In genomic region chr5:31326850-31327249, GRCm38 (mm10) we compare ENCODE assay signal across 9 mouse cellular contexts. TPM values are rescaled to one million over a fixed set of nuclear protein-coding genes. Genes with fewer than 3 reads are reported as not detected.
DNase-seq lines count a peak whose midpoint lies in the region; ATAC-seq lines count a peak whose summit lies in the region.
"Had no signal": no experiment of that assay in that cellular context is flagged by ENCODE, and none has a peak within 500 bp of the region (broad histone marks: within the 10 kb centered on the region; RNA-seq: fewer than 3 reads in every experiment).

No protein-coding gene starts in this region.

- no peak overlapping the region for H3K9ac ChIP-seq in limb, embryonic 11.5 days (ENCODE audit: low read length)
- H3K9ac ChIP-seq: forebrain, embryonic 15.5 days had no signal

- no peaks in the 10 kb centered on the region for H3K9me3 ChIP-seq in limb, embryonic 11.5 days (ENCODE audit: control insufficient read depth, low read length)
- no peaks in the 10 kb centered on the region for H3K9me3 ChIP-seq in limb, embryonic 10.5 days (replicated peaks)
- no peaks in the 10 kb centered on the region for H3K9me3 ChIP-seq in embryonic facial prominence, embryonic 10.5 days
- H3K9me3 ChIP-seq: forebrain, embryonic 15.5 days had no signal

- no peak overlapping the region for H3K4me2 ChIP-seq in limb, embryonic 11.5 days (ENCODE audit: low read depth, severe bottlenecking)
- H3K4me2 ChIP-seq: forebrain, embryonic 15.5 days had no signal

- DNase-seq in adrenal gland, adult 2 months, result peak; percentile 4
- DNase-seq in adrenal gland, postnatal 25 days, result no peak
- peak; percentile 24 for DNase-seq in limb, embryonic 11.5 days (ENCODE audit: low spot score)
- DNase-seq in limb, embryonic 10.5 days (ENCODE audit: low spot score), result no peak
- peak; percentile 13 for DNase-seq in embryonic facial prominence, embryonic 10.5 days (ENCODE audit: low spot score)
- DNase-seq in spleen, postnatal 36 days (ENCODE audit: low spot score in 2 of 2), result peak; percentile 2 to 4
- DNase-seq in layer of hippocampus, postnatal 25 days (ENCODE audit: extremely low spot score in 1 of 2, low spot score in 1 of 2), result no peak
- DNase-seq in urinary bladder, postnatal 36 days (ENCODE audit: low spot score in 2 of 2), result no peak

- no peaks in the 10 kb centered on the region for H3K36me3 ChIP-seq in limb, embryonic 11.5 days (ENCODE audit: control insufficient read depth, insufficient read depth, low read length)
- no peaks in the 10 kb centered on the region for H3K36me3 ChIP-seq in limb, embryonic 10.5 days
- H3K36me3 ChIP-seq in embryonic facial prominence, embryonic 10.5 days (replicated peaks), result no peaks in the 10 kb centered on the region
- H3K36me3 ChIP-seq: forebrain, embryonic 15.5 days had no signal

- H3K4me3 ChIP-seq in limb, embryonic 11.5 days (ENCODE audit: low read depth, low read length), result no peak overlapping the region
- no peak overlapping the region for H3K4me3 ChIP-seq in limb, embryonic 10.5 days
- H3K4me3 ChIP-seq in embryonic facial prominence, embryonic 10.5 days, result no peak overlapping the region
- H3K4me3 ChIP-seq: forebrain, embryonic 15.5 days had no signal

- no peaks in the 10 kb centered on the region for H3K27me3 ChIP-seq in limb, embryonic 11.5 days (ENCODE audit: control insufficient read depth, insufficient read depth, low read length)
- H3K27me3 ChIP-seq in limb, embryonic 10.5 days (ENCODE audit: low read depth, poor library complexity, severe bottlenecking), result no peaks in the 10 kb centered on the region
- H3K27me3 ChIP-seq in embryonic facial prominence, embryonic 10.5 days (replicated peaks; ENCODE audit: low read depth, poor library complexity, severe bottlenecking), result no peaks in the 10 kb centered on the region
- H3K27me3 ChIP-seq: forebrain, embryonic 15.5 days had no signal

- H3K4me1 ChIP-seq in limb, embryonic 11.5 days (ENCODE audit: control insufficient read depth, insufficient read depth, low read length), result no peaks in the 10 kb centered on the region
- no peaks in the 10 kb centered on the region for H3K4me1 ChIP-seq in limb, embryonic 10.5 days
- H3K4me1 ChIP-seq in embryonic facial prominence, embryonic 10.5 days, result no peaks in the 10 kb centered on the region
- H3K4me1 ChIP-seq: forebrain, embryonic 15.5 days had no signal

- 17% methylated on average over 5 of the region's 5 CpGs for WGBS in limb, embryonic 11.5 days
- 22% methylated on average over 5 of the region's 5 CpGs for WGBS in limb, embryonic 10.5 days
- 17% methylated on average over 5 of the region's 5 CpGs for WGBS in embryonic facial prominence, embryonic 10.5 days

- no peak overlapping the region for H3K27ac ChIP-seq in limb, embryonic 11.5 days (replicated peaks; ENCODE audit: low read depth, low read length)
- H3K27ac ChIP-seq in limb, embryonic 10.5 days, result no peak overlapping the region
- H3K27ac ChIP-seq in embryonic facial prominence, embryonic 10.5 days (replicated peaks), result no peak overlapping the region
- H3K27ac ChIP-seq: forebrain, embryonic 15.5 days had no signal

- ATAC-seq in limb, embryonic 11.5 days (ENCODE audit: insufficient number of reproducible peaks, low FRiP score, low TSS enrichment, low read depth), result no peak
- ATAC-seq: forebrain, embryonic 15.5 days had no signal

RNA-seq across cellular contexts. Expression of gene Gckr, which starts 29.6 kb away (rescaled TPM):
- under 1 TPM in 1 of 2 experiments, not detected in 1; 0.61 TPM for total RNA-seq in adrenal gland, adult 2 months (2021)
- 0.13 and 0.20 TPM in 2 replicates for polyA plus RNA-seq in adrenal gland, adult 2 months (2012; rRNA removed)
- 0.55 and 0.95 TPM in 2 replicates for total RNA-seq in adrenal gland, postnatal 25 days (2021)
- polyA plus RNA-seq in limb, embryonic 11.5 days (2014; fragmentation: Nextera tagmentation; extraction: Ambion mirVana), result 0.16 TPM in 1 of 2 replicates, not detected in the other
- 0.31 TPM in 1 of 2 replicates, not detected in the other for polyA plus RNA-seq in limb, embryonic 10.5 days (2016; fragmentation: Nextera tagmentation; extraction: Ambion mirVana)
- 0.19 and 0.29 TPM in 2 replicates for polyA plus RNA-seq in embryonic facial prominence, embryonic 10.5 days (2016; fragmentation: Nextera tagmentation; extraction: Ambion mirVana)
- total RNA-seq in layer of hippocampus, postnatal 25 days (2021), result under 1 TPM in 1 of 2 experiments, not detected in 1; 0.31 TPM

RNA-seq across cellular contexts. Expression of gene Fndc4, which starts 31.0 kb away (rescaled TPM):
- 10 to 100 TPM; 11.1 to 20.8 TPM for total RNA-seq in adrenal gland, adult 2 months (2021)
- 25.0 and 28.6 TPM in 2 replicates for polyA plus RNA-seq in adrenal gland, adult 2 months (2012; rRNA removed)
- total RNA-seq in adrenal gland, postnatal 25 days (2021), result 4.1 and 6.7 TPM in 2 replicates
- 64.3 and 79.4 TPM in 2 replicates for polyA plus RNA-seq in limb, embryonic 11.5 days (2014; fragmentation: Nextera tagmentation; extraction: Ambion mirVana)
- 69.0 and 70.6 TPM in 2 replicates for polyA plus RNA-seq in limb, embryonic 10.5 days (2016; fragmentation: Nextera tagmentation; extraction: Ambion mirVana)
- polyA plus RNA-seq in embryonic facial prominence, embryonic 10.5 days (2016; fragmentation: Nextera tagmentation; extraction: Ambion mirVana), result 54.6 and 57.1 TPM in 2 replicates
- 100 to 1,000 TPM; 172 to 175 TPM for total RNA-seq in layer of hippocampus, postnatal 25 days (2021)

RNA-seq across cellular contexts. Expression of gene Ift172, which starts 35.9 kb away (rescaled TPM):
- 10 to 100 TPM; 28.9 to 38.1 TPM for total RNA-seq in adrenal gland, adult 2 months (2021)
- 29.5 and 30.1 TPM in 2 replicates for polyA plus RNA-seq in adrenal gland, adult 2 months (2012; rRNA removed)
- 39.9 and 46.1 TPM in 2 replicates for total RNA-seq in adrenal gland, postnatal 25 days (2021)
- polyA plus RNA-seq in limb, embryonic 11.5 days (2014; fragmentation: Nextera tagmentation; extraction: Ambion mirVana), result 45.7 and 51.3 TPM in 2 replicates
- 34.7 and 48.6 TPM in 2 replicates for polyA plus RNA-seq in limb, embryonic 10.5 days (2016; fragmentation: Nextera tagmentation; extraction: Ambion mirVana)
- 37.3 and 39.2 TPM in 2 replicates for polyA plus RNA-seq in embryonic facial prominence, embryonic 10.5 days (2016; fragmentation: Nextera tagmentation; extraction: Ambion mirVana)
- total RNA-seq in layer of hippocampus, postnatal 25 days (2021), result 10 to 100 TPM; 72.9 to 81.8 TPM

Comparison
In these comparisons a context has a peak if more than half of its experiments do, and no peak if none do; other contexts are left out.
1. DNase-seq: peak in adrenal gland, adult 2 months (single experiment), limb, embryonic 11.5 days (single experiment), embryonic facial prominence, embryonic 10.5 days (single experiment) and spleen, postnatal 36 days (2 of 2); none in adrenal gland, postnatal 25 days (single experiment), limb, embryonic 10.5 days (single experiment), layer of hippocampus, postnatal 25 days (0 of 2) and urinary bladder, postnatal 36 days (0 of 2).